ENCODE assay signal across 45 mouse cellular contexts in genomic region chr5:87275581-87275980, GRCm38 (mm10). TPM values are rescaled to one million over a fixed set of nuclear protein-coding genes. Genes with fewer than 3 reads are reported as not detected.
"Had no signal": no experiment of that assay in that cellular context is flagged by ENCODE, and none has a peak within 500 bp of the region (broad histone marks: within the 10 kb centered on the region; RNA-seq: fewer than 3 reads in every experiment).

No protein-coding gene starts in this region.

- DNase-seq: left cerebral cortex, postnatal 4 days; liver; liver, embryonic 13.5 days; liver, postnatal 0 days; lung, adult 18-20 months; lung, adult 2 months; lung, embryonic 14.5 days; lung, postnatal 10 days; lung, postnatal 14 days; lung, postnatal 36 days; lung, postnatal 4 days; midbrain, embryonic 14.5 days had no signal

- H3K36me3 ChIP-seq: limb, embryonic 10.5 days; limb, embryonic 12.5 days; limb, embryonic 13.5 days; limb, embryonic 15.5 days; liver, embryonic 12.5 days; liver, embryonic 13.5 days; liver, embryonic 15.5 days; lung, embryonic 15.5 days; midbrain, embryonic 10.5 days; midbrain, embryonic 12.5 days; midbrain, embryonic 13.5 days; midbrain, embryonic 15.5 days; neural tube, embryonic 12.5 days had no signal

- H3K4me3 ChIP-seq: limb, embryonic 10.5 days; limb, embryonic 12.5 days; limb, embryonic 13.5 days; limb, embryonic 15.5 days; liver, embryonic 12.5 days; liver, embryonic 13.5 days; liver, embryonic 15.5 days; lung, embryonic 15.5 days; megakaryocyte, embryonic 14.5 days; midbrain, embryonic 10.5 days; midbrain, embryonic 12.5 days; midbrain, embryonic 13.5 days; midbrain, embryonic 15.5 days; myocyte; neural tube, embryonic 12.5 days had no signal

- H3K27ac ChIP-seq: limb, embryonic 10.5 days; limb, embryonic 12.5 days; limb, embryonic 13.5 days; limb, embryonic 15.5 days; liver, embryonic 12.5 days; liver, embryonic 13.5 days; liver, embryonic 14.5 days; liver, embryonic 15.5 days; lung, embryonic 15.5 days; macrophage; midbrain, embryonic 10.5 days; midbrain, embryonic 12.5 days; midbrain, embryonic 13.5 days; midbrain, embryonic 15.5 days; neural tube, embryonic 12.5 days had no signal

- H3K27me3 ChIP-seq: limb, embryonic 12.5 days; limb, embryonic 13.5 days; limb, embryonic 15.5 days; liver, embryonic 12.5 days; liver, embryonic 13.5 days; liver, embryonic 15.5 days; lung, embryonic 15.5 days; megakaryocyte, embryonic 14.5 days; midbrain, embryonic 12.5 days; midbrain, embryonic 13.5 days; midbrain, embryonic 15.5 days; neural tube, embryonic 12.5 days had no signal

- H3K4me2 ChIP-seq: limb, embryonic 12.5 days; limb, embryonic 13.5 days; limb, embryonic 15.5 days; liver, embryonic 11.5 days; liver, embryonic 12.5 days; liver, embryonic 13.5 days; liver, embryonic 15.5 days; lung, embryonic 14.5 days; lung, embryonic 15.5 days; midbrain, embryonic 12.5 days; midbrain, embryonic 13.5 days; midbrain, embryonic 15.5 days; neural tube, embryonic 12.5 days had no signal

- H3K4me1 ChIP-seq: limb, embryonic 10.5 days; limb, embryonic 12.5 days; limb, embryonic 13.5 days; limb, embryonic 15.5 days; liver, embryonic 12.5 days; liver, embryonic 13.5 days; liver, embryonic 15.5 days; lung, embryonic 15.5 days; megakaryocyte, embryonic 14.5 days; midbrain, embryonic 10.5 days; midbrain, embryonic 12.5 days; midbrain, embryonic 13.5 days; midbrain, embryonic 15.5 days; neural tube, embryonic 12.5 days had no signal

- ATAC-seq: liver, embryonic 12.5 days; liver, postnatal 0 days; lung, postnatal 0 days; midbrain, embryonic 13.5 days; midbrain, embryonic 15.5 days; midbrain, embryonic 16.5 days had no signal

- H3K9ac ChIP-seq: limb, embryonic 12.5 days; limb, embryonic 13.5 days; limb, embryonic 15.5 days; liver, embryonic 12.5 days; liver, embryonic 13.5 days; liver, embryonic 14.5 days; liver, embryonic 15.5 days; liver, postnatal 0 days; lung, embryonic 14.5 days; lung, embryonic 15.5 days; midbrain, embryonic 12.5 days; midbrain, embryonic 13.5 days; midbrain, embryonic 15.5 days; neural tube, embryonic 12.5 days had no signal

- H3K9me3 ChIP-seq: limb, embryonic 10.5 days; limb, embryonic 15.5 days; liver, embryonic 15.5 days; lung, embryonic 15.5 days; midbrain, embryonic 13.5 days; midbrain, embryonic 15.5 days; neural tube, embryonic 12.5 days had no signal

RNA-seq across cellular contexts. Expression of gene Ugt2b37, which starts 21.0 kb away (rescaled TPM):
- total RNA-seq: left cerebral cortex, adult 8-10 months; left cerebral cortex, postnatal 10 days; left cerebral cortex, postnatal 14 days; left cerebral cortex, postnatal 25 days; left cerebral cortex, postnatal 36 days; left cerebral cortex, postnatal 4 days; megakaryocyte progenitor cell, adult 5-6 weeks; megakaryocyte, adult 5-6 weeks; megakaryocyte-erythroid progenitor cell, adult 5-6 weeks; monocyte, adult 5-6 weeks had no signal
- polyA plus RNA-seq: limb, embryonic 10.5 days; limb, embryonic 11.5 days; limb, embryonic 12.5 days; limb, embryonic 13.5 days; limb, embryonic 14.5 days; limb, embryonic 15.5 days; liver, embryonic 11.5 days; liver, embryonic 12.5 days; liver, embryonic 13.5 days; liver, embryonic 14.5 days; liver, embryonic 15.5 days; liver, embryonic 16.5 days; liver, postnatal 0 days; lung, adult 2 months; lung, embryonic 14.5 days; lung, embryonic 16.5 days; lung, postnatal 0 days; macrophage; midbrain, embryonic 10.5 days; midbrain, embryonic 12.5 days; midbrain, embryonic 13.5 days; midbrain, embryonic 14.5 days; midbrain, embryonic 15.5 days; midbrain, embryonic 16.5 days; myocyte; neural tube, embryonic 11.5 days; neural tube, embryonic 12.5 days had no signal
